Comparison of ENCODE assay signal across 7 mouse cellular contexts in the genomic region with DNA sequence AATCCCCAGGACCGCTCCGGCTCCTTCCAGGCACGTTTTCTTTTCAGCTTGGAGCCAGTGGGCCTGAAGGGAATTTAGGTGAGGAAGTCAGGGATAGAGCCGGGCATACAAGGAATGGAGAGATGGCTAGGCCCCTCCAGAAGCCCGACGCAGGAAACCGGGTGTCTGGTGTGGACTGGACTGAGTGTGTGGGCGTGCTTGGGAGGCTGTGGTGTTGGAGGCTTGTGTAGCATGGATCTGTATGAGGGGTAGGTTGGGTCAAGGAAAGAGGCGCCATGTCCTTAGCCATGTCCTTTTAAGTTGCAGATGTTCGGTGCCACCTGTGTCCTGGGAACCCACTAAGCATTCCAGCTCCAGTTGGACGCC. TPM values are rescaled to one million over a fixed set of nuclear protein-coding genes. Genes with fewer than 3 reads are reported as not detected.
DNase-seq lines count a peak whose midpoint lies in the region; ATAC-seq and TF ChIP-seq lines count a peak whose summit lies in the region.

No protein-coding gene starts in this region.

- no peak for TF ChIP-seq CTCF in liver, postnatal 0 days (IDR thresholded peaks at IDR 0.05; ENCODE audit: low read depth)

- no peaks in the 10 kb centered on the region; the same call in 1 of the 2 replicates for H3K36me3 ChIP-seq in forebrain, embryonic 15.5 days
- H3K36me3 ChIP-seq in liver, postnatal 0 days (replicated peaks; ENCODE audit: insufficient read depth, low read length) = no peaks in the 10 kb centered on the region

- H3K4me1 ChIP-seq in brown adipose tissue, adult 24 weeks (ENCODE audit: control insufficient read depth, insufficient read depth, insufficient read length, low read length) = peaks cover 20% of the 10 kb centered on the region
- H3K4me1 ChIP-seq in forebrain, embryonic 15.5 days = peaks cover 27% of the 10 kb centered on the region
- H3K4me1 ChIP-seq in liver, postnatal 0 days (ENCODE audit: insufficient read depth) = peaks cover 4% of the 10 kb centered on the region

- peak overlapping the region; percentile 78 for H3K4me2 ChIP-seq in forebrain, embryonic 15.5 days (replicated peaks)
- H3K4me2 ChIP-seq in liver, postnatal 0 days (ENCODE audit: low read depth, low read length) = peak overlapping the region; percentile 78

- TF ChIP-seq EP300 in liver, postnatal 0 days (IDR thresholded peaks at IDR 0.05; ENCODE audit: low read depth) = no peak

- peak overlapping the region; percentile 26; the same call in 1 of the 2 replicates for H3K27ac ChIP-seq in brown adipose tissue, adult 24 weeks (replicated peaks; ENCODE audit: low read depth, low read length)
- H3K27ac ChIP-seq in forebrain, embryonic 15.5 days (replicated peaks) = peak overlapping the region; percentile 83; the same call in 1 of the 2 replicates
- no peak overlapping the region for H3K27ac ChIP-seq in liver, postnatal 0 days (ENCODE audit: low read depth)

- WGBS in forebrain, embryonic 15.5 days = 32% methylated on average over 11 of the region's 11 CpGs
- 29% methylated on average over 11 of the region's 11 CpGs for WGBS in liver, postnatal 0 days (ENCODE audit: insufficient replicate concordance)

- no peaks in the 10 kb centered on the region for H3K9me3 ChIP-seq in forebrain, embryonic 15.5 days
- peaks cover 4% of the 10 kb centered on the region; the same call in 1 of the 2 replicates for H3K9me3 ChIP-seq in liver, postnatal 0 days (ENCODE audit: low read length)

- H3K9ac ChIP-seq in forebrain, embryonic 15.5 days (replicated peaks) = peak overlapping the region; percentile 70
- no peak overlapping the region for H3K9ac ChIP-seq in liver, postnatal 0 days (replicated peaks)

- peak; percentile 56 for ATAC-seq in forebrain, embryonic 15.5 days (replicated peaks)
- no peak for ATAC-seq in liver, postnatal 0 days

- peak overlapping the region; percentile 58 for H3K4me3 ChIP-seq in brown adipose tissue, adult 24 weeks (ENCODE audit: insufficient read depth, low read depth, low read length)
- peak overlapping the region; percentile 68 for H3K4me3 ChIP-seq in forebrain, embryonic 15.5 days
- H3K4me3 ChIP-seq in liver, postnatal 0 days (ENCODE audit: low read depth, low read length) = peak overlapping the region; percentile 52

- no peaks in the 10 kb centered on the region for H3K27me3 ChIP-seq in forebrain, embryonic 15.5 days
- H3K27me3 ChIP-seq in liver, postnatal 0 days (ENCODE audit: insufficient read depth, low read length) = peaks cover 8% of the 10 kb centered on the region; the same call in 1 of the 2 replicates

- peak; percentile 15 to 22 for DNase-seq in layer of hippocampus, postnatal 36 days
- DNase-seq in layer of hippocampus, postnatal 10 days (ENCODE audit: low spot score in 2 of 2) = no peak
- DNase-seq in liver, postnatal 0 days = no peak
- no peak for DNase-seq in spleen, postnatal 4 days (ENCODE audit: low spot score in 2 of 2)
- no peak for DNase-seq in adipocyte (ENCODE audit: low spot score)

RNA-seq across cellular contexts. Expression of a gene that starts 0.9 kb away (rescaled TPM):
- total RNA-seq in layer of hippocampus, postnatal 36 days (2021) = 10 to 100 TPM; 49.9 to 50.3 TPM
- total RNA-seq in layer of hippocampus, postnatal 10 days (2021) = 10 to 100 TPM; 45.8 to 48.1 TPM
- 28.5 and 35.8 TPM in 2 replicates for polyA plus RNA-seq in brown adipose tissue, adult 24 weeks (2012; ENCODE audit: insufficient read depth, insufficient read length, missing spikeins)
- 11.0 and 13.3 TPM in 2 replicates for polyA plus RNA-seq in forebrain, embryonic 15.5 days (2015; fragmentation: Nextera tagmentation; extraction: Ambion mirVana)
- polyA plus RNA-seq in liver, postnatal 0 days (2015; fragmentation: Nextera tagmentation; extraction: Ambion mirVana) = 0.75 and 0.78 TPM in 2 replicates

RNA-seq across cellular contexts. Expression of a gene that starts 51.4 kb away (rescaled TPM):
- 10 to 100 TPM; 81.5 to 81.7 TPM for total RNA-seq in layer of hippocampus, postnatal 36 days (2021)
- total RNA-seq in layer of hippocampus, postnatal 10 days (2021) = 10 to 100 TPM; 53.9 to 57.8 TPM
- polyA plus RNA-seq in brown adipose tissue, adult 24 weeks (2012; ENCODE audit: insufficient read depth, insufficient read length, missing spikeins) = 1.8 and 3.5 TPM in 2 replicates
- 13.1 and 13.3 TPM in 2 replicates for polyA plus RNA-seq in forebrain, embryonic 15.5 days (2015; fragmentation: Nextera tagmentation; extraction: Ambion mirVana)
- polyA plus RNA-seq in liver, postnatal 0 days (2015; fragmentation: Nextera tagmentation; extraction: Ambion mirVana) = 0.40 and 0.59 TPM in 2 replicates

Comparison
In these comparisons a context has a peak if more than half of its experiments do, and no peak if none do; other contexts are left out.
1. DNase-seq: peak in layer of hippocampus, postnatal 36 days (2 of 2); none in layer of hippocampus, postnatal 10 days (0 of 2), liver, postnatal 0 days (single experiment), spleen, postnatal 4 days (0 of 2) and adipocyte (single experiment).
2. Peak in every context shown above with its lines, with median percentiles within 50 percentile points of each other: H3K4me3 ChIP-seq.